Mouse (Mus musculus) forebrain, embryonic 11.5 days (tissue): ENCODE results near the gene Lgr4. TPM values are rescaled to one million over a fixed set of nuclear protein-coding genes. Genes with fewer than 3 reads are reported as not detected.

Experiments
- ATAC-seq: fragments of 200-750 bp; cut with Nextera tagmentation; replicated peaks from 2 replicates; pipeline ENCODE4 v1.8.0; 2017; ENCODE audit warnings: moderate TSS enrichment; ENCODE audit not compliant: low FRiP score
- DNase-seq: peaks from one replicate; pipeline ENCODE4 v3.0.0-alpha.2; 2017; ENCODE audit warnings: low spot score
- H3K27ac ChIP-seq: fragments of 300-500 bp; sonication (generic); 2 replicates; pipeline ENCODE4 v1.5.1; 2014; ENCODE audit warnings: low read depth, low read length
- H3K27me3 ChIP-seq: fragments of 300-500 bp; sonication (generic); 2 replicates; pipeline ENCODE4 v1.6.1; 2014; ENCODE audit warnings: mild to moderate bottlenecking, low read length, mixed read lengths; ENCODE audit not compliant: control insufficient read depth, insufficient read depth
- H3K36me3 ChIP-seq: fragments of 300-500 bp; sonication (generic); 2 replicates; pipeline ENCODE4 v1.6.1; 2014; ENCODE audit warnings: mild to moderate bottlenecking, low read length, moderate library complexity, mixed read lengths; ENCODE audit not compliant: control insufficient read depth, insufficient read depth
- H3K4me1 ChIP-seq: fragments of 300-500 bp; sonication (generic); replicated peaks from 2 replicates; pipeline ENCODE4 v1.6.1; 2014; ENCODE audit warnings: low read length, mixed read lengths; ENCODE audit not compliant: control insufficient read depth, insufficient read depth
- H3K4me2 ChIP-seq: fragments of 300-500 bp; sonication (generic); 2 replicates; pipeline ENCODE4 v1.6.1; 2014; ENCODE audit warnings: low read depth, mild to moderate bottlenecking, low read length, moderate library complexity, mixed read lengths; ENCODE audit not compliant: severe bottlenecking
- H3K4me3 ChIP-seq: fragments of 300-500 bp; sonication (generic); 2 replicates; pipeline ENCODE4 v1.5.1; 2014; ENCODE audit warnings: low read depth, low read length
- H3K9ac ChIP-seq: fragments of 300-500 bp; sonication (generic); 2 replicates; pipeline ENCODE4 v1.6.1; 2014; ENCODE audit warnings: low read length
- H3K9me3 ChIP-seq: fragments of 300-500 bp; sonication (generic); 2 replicates; pipeline ENCODE4 v1.6.1; 2016; ENCODE audit warnings: low read length, mixed read lengths; ENCODE audit not compliant: control insufficient read depth
- WGBS: fragments of 180-500 bp; shearing (Covaris S2); extraction: QIAGEN DNeasy Blood & Tissue Kit; methylation state at CpG from one replicate; pipeline ENCODE4 v1.1.7; 2014; 5-methylcytosine and 5-hydroxymethylcytosine counted together
- polyA plus RNA-seq: library from polyadenylated mRNA; unstranded; fragments of >200 nt; fragmentation: Nextera tagmentation; extraction: Ambion mirVana; gene quantifications from 2 replicates; pipeline ENCODE4 v1.2.1, GENCODE M21; 2014

Lgr4 gene
- polyA plus RNA-seq, 1 experiment from 2014 or later, result 8.6 TPM

- under 1% methylated on average over 34 of the region's 34 CpGs for WGBS
- DNase-seq (no peak), ATAC-seq (peak; percentile 83)
- H3K4me2 ChIP-seq, result peak overlapping the region; percentile 89
- H3K27me3 ChIP-seq, result no peaks in the 10 kb centered on the region
- H3K4me3 ChIP-seq, result peak overlapping the region; percentile 95
- peak overlapping the region; percentile 71 for H3K27ac ChIP-seq
- peaks cover 5% of the 10 kb centered on the region; the same call in 1 of the 2 replicates for H3K4me1 ChIP-seq
- H3K36me3 ChIP-seq, result peaks cover 8% of the 10 kb centered on the region; the same call in 1 of the 2 replicates
- H3K9ac ChIP-seq, result peak overlapping the region; percentile 95
- no peaks in the 10 kb centered on the region for H3K9me3 ChIP-seq
Measured at GRCm38 (mm10) chr2:109891031-109891430, 26.4 kb upstream of the Lgr4 start.

GRCm38 (mm10) chr2:109891471-109891870, 26.0 kb upstream of the Lgr4 start:
- H3K4me1 ChIP-seq, result peaks cover 5% of the 10 kb centered on the region; the same call in 1 of the 2 replicates
- H3K36me3 ChIP-seq, result peaks cover 8% of the 10 kb centered on the region; the same call in 1 of the 2 replicates
- ATAC-seq (no peak), DNase-seq (no peak)
- no peak overlapping the region; the same call in 1 of the 2 replicates for H3K27ac ChIP-seq
- H3K9me3 ChIP-seq, result no peaks in the 10 kb centered on the region
- peak overlapping the region; percentile 95 for H3K4me3 ChIP-seq
- 29% methylated on average over 4 of the region's 4 CpGs for whole genome bisulfite sequencing
- H3K27me3 ChIP-seq, result no peaks in the 10 kb centered on the region
- H3K9ac ChIP-seq, result peak overlapping the region; percentile 95
- H3K4me2 ChIP-seq, result peak overlapping the region; percentile 89

GRCm38 (mm10) chr2:109896311-109896710, 21.1 kb upstream of the Lgr4 start:
- H3K36me3 ChIP-seq, result peaks cover 12% of the 10 kb centered on the region; the same call in 1 of the 2 replicates
- H3K27me3 ChIP-seq, result no peaks in the 10 kb centered on the region
- no peak overlapping the region for H3K4me3 ChIP-seq
- H3K4me2 ChIP-seq, result no peak overlapping the region
- WGBS, result 90% methylated on average over 7 of the region's 7 CpGs
- H3K9me3 ChIP-seq, result no peaks in the 10 kb centered on the region
- no peak for DNase-seq
- peaks cover 5% of the 10 kb centered on the region; the same call in 1 of the 2 replicates for H3K4me1 ChIP-seq
- H3K27ac ChIP-seq, result no peak overlapping the region
- ATAC-seq, result no peak
- no peak overlapping the region for H3K9ac ChIP-seq

- WGBS, result 80% methylated on average over 7 of the region's 7 CpGs
- ATAC-seq, result no peak
- no peak overlapping the region for H3K27ac ChIP-seq
- H3K4me1 ChIP-seq, result no peaks in the 10 kb centered on the region
- H3K9ac ChIP-seq, result no peak overlapping the region
- H3K27me3 ChIP-seq, result no peaks in the 10 kb centered on the region
- no peak overlapping the region for H3K4me2 ChIP-seq
- H3K9me3 ChIP-seq, result no peaks in the 10 kb centered on the region
- H3K36me3 ChIP-seq, result peaks cover 2% of the 10 kb centered on the region; the same call in 1 of the 2 replicates
- no peak for DNase-seq
- H3K4me3 ChIP-seq, result no peak overlapping the region
Measured at GRCm38 (mm10) chr2:109902869-109903268, 14.6 kb upstream of the Lgr4 start.

- no peak overlapping the region for H3K9ac ChIP-seq
- no peak overlapping the region for H3K27ac ChIP-seq
- no peaks in the 10 kb centered on the region for H3K4me1 ChIP-seq
- under 1% methylated on average over 7 of the region's 7 CpGs for WGBS
- DNase-seq (peak; percentile 87), ATAC-seq (peak; percentile 73)
- H3K4me2 ChIP-seq, result no peak overlapping the region
- no peak overlapping the region for H3K4me3 ChIP-seq
- H3K27me3 ChIP-seq, result no peaks in the 10 kb centered on the region
- no peaks in the 10 kb centered on the region for H3K9me3 ChIP-seq
- H3K36me3 ChIP-seq, result peaks cover 2% of the 10 kb centered on the region; the same call in 1 of the 2 replicates
Measured at GRCm38 (mm10) chr2:109904171-109904821, 13.2 kb upstream of the Lgr4 start.

- H3K4me2 ChIP-seq, result no peak overlapping the region
- no peaks in the 10 kb centered on the region for H3K36me3 ChIP-seq
- WGBS, result 76% methylated on average over 2 of the region's 2 CpGs
- H3K27ac ChIP-seq, result no peak overlapping the region
- H3K4me1 ChIP-seq, result no peaks in the 10 kb centered on the region
- H3K4me3 ChIP-seq, result no peak overlapping the region
- no peaks in the 10 kb centered on the region for H3K27me3 ChIP-seq
- H3K9me3 ChIP-seq, result no peaks in the 10 kb centered on the region; the same call in 1 of the 2 replicates
- ATAC-seq, result no peak
- H3K9ac ChIP-seq, result no peak overlapping the region
- no peak for DNase-seq
Measured at GRCm38 (mm10) chr2:109909122-109909521, 8.3 kb upstream of the Lgr4 start.

GRCm38 (mm10) chr2:109912216-109912615, 5.2 kb upstream of the Lgr4 start:
- DNase-seq (no peak), ATAC-seq (no peak)
- Histone ChIP-seq H3K9ac (no peak overlapping the region), H3K4me3 (no peak overlapping the region), H3K4me2 (no peak overlapping the region), H3K27ac (no peak overlapping the region), H3K36me3 (no peaks in the 10 kb centered on the region), H3K4me1 (no peaks in the 10 kb centered on the region; the same call in 1 of the 2 replicates), H3K9me3 (no peaks in the 10 kb centered on the region; the same call in 1 of the 2 replicates), H3K27me3 (no peaks in the 10 kb centered on the region)
- WGBS, result 93% methylated on average over 8 of the region's 8 CpGs

- H3K9me3 ChIP-seq, result no peaks in the 10 kb centered on the region; the same call in 1 of the 2 replicates
- ATAC-seq, result no peak
- H3K36me3 ChIP-seq, result no peaks in the 10 kb centered on the region
- no peak for DNase-seq
- H3K27ac ChIP-seq, result no peak overlapping the region
- 85% methylated on average over 12 of the region's 12 CpGs for WGBS
- H3K9ac ChIP-seq, result no peak overlapping the region
- H3K4me1 ChIP-seq, result no peaks in the 10 kb centered on the region; the same call in 1 of the 2 replicates
- no peaks in the 10 kb centered on the region for H3K27me3 ChIP-seq
- H3K4me3 ChIP-seq, result no peak overlapping the region
- no peak overlapping the region for H3K4me2 ChIP-seq
Measured at GRCm38 (mm10) chr2:109912766-109913165, 4.7 kb upstream of the Lgr4 start.

GRCm38 (mm10) chr2:109913241-109913640, 4.2 kb upstream of the Lgr4 start:
- no peaks in the 10 kb centered on the region for H3K27me3 ChIP-seq
- no peak overlapping the region for H3K9ac ChIP-seq
- DNase-seq, result no peak
- H3K9me3 ChIP-seq, result no peaks in the 10 kb centered on the region; the same call in 1 of the 2 replicates
- no peak overlapping the region for H3K4me2 ChIP-seq
- peaks cover under 1% of the 10 kb centered on the region; the same call in 1 of the 2 replicates for H3K4me1 ChIP-seq
- H3K27ac ChIP-seq, result no peak overlapping the region
- WGBS, result 74% methylated on average over 8 of the region's 8 CpGs
- no peak overlapping the region for H3K4me3 ChIP-seq
- no peak for ATAC-seq
- H3K36me3 ChIP-seq, result no peaks in the 10 kb centered on the region
